Mouse (Mus musculus) ES-CJ7 (cell line): ENCODE measurements at regions not wholly inside any gene's neighbourhood (a gene's known extent, or its start where the extent isn't known, plus 50 kb on each side); places are given as distances from the start of the nearest gene placed in this dataset.

Source experiments
- DNase-seq: peaks from one replicate; pipeline ENCODE4 v3.0.0; 2011; ENCODE audit warnings: low read depth, low spot score

- DNase-seq: no peak
Measured at GRCm38 (mm10) chr14:76714727-76715126, 158.0 kb upstream of the Serp2 start.

- DNase-seq: no peak
Measured at GRCm38 (mm10) chr14:76713946-76714345, 157.3 kb upstream of the Serp2 start.

GRCm38 (mm10) chr14:76708728-76709127 is 152.0 kb upstream of the Serp2 start:
- DNase-seq: no peak

- DNase-seq: no peak
Measured at GRCm38 (mm10) chr14:76703373-76703764, 146.7 kb upstream of the Serp2 start.

GRCm38 (mm10) chr14:76702709-76703372 is 146.2 kb upstream of the Serp2 start:
- DNase-seq: no peak

- no peak for DNase-seq
Measured at GRCm38 (mm10) chr14:76701911-76702708, 145.4 kb upstream of the Serp2 start.

- no peak for DNase-seq
Measured at GRCm38 (mm10) chr14:76701304-76701703, 144.6 kb upstream of the Serp2 start.

- no peak for DNase-seq
Measured at GRCm38 (mm10) chr14:76700796-76701195, 144.1 kb upstream of the Serp2 start.

- no peak for DNase-seq
Measured at GRCm38 (mm10) chr14:76700190-76700589, 143.5 kb upstream of the Serp2 start.

- peak; percentile 47 for DNase-seq
Measured at GRCm38 (mm10) chr14:76698718-76699402, 142.2 kb upstream of the Serp2 start.

- peak; percentile 15 for DNase-seq
Measured at GRCm38 (mm10) chr14:76696729-76697128, 140.0 kb upstream of the Serp2 start.

- peak; percentile 39 for DNase-seq
Measured at GRCm38 (mm10) chr14:76695691-76696355, 139.1 kb upstream of the Serp2 start.

GRCm38 (mm10) chr14:76694894-76695293 is 138.2 kb upstream of the Serp2 start:
- DNase-seq: no peak

GRCm38 (mm10) chr14:76693351-76694317 is 136.9 kb upstream of the Serp2 start:
- no peak for DNase-seq

GRCm38 (mm10) chr14:76687971-76688407 is 131.3 kb upstream of the Serp2 start:
- DNase-seq: no peak

GRCm38 (mm10) chr14:76686762-76687453 is 130.2 kb upstream of the Serp2 start:
- no peak for DNase-seq

GRCm38 (mm10) chr14:76685830-76686761 is 129.4 kb upstream of the Serp2 start:
- no peak for DNase-seq

- DNase-seq: no peak
Measured at GRCm38 (mm10) chr14:76684327-76684726, 127.6 kb upstream of the Serp2 start.
